9 mouse cellular contexts compared by ENCODE assay signal in genomic region chr19:47152062-47152369, GRCm38 (mm10). TPM values are rescaled to one million over a fixed set of nuclear protein-coding genes. Genes with fewer than 3 reads are reported as not detected.
DNase-seq lines count a peak whose midpoint lies in the region; ATAC-seq and TF ChIP-seq lines count a peak whose summit lies in the region.
"Had no signal": no experiment of that assay in that cellular context is flagged by ENCODE, and none has a peak within 500 bp of the region (broad histone marks: within the 10 kb centered on the region; RNA-seq: fewer than 3 reads in every experiment).

No protein-coding gene starts in this region.

- no peak for TF ChIP-seq CTCF in cerebellum, adult 2 months (IDR thresholded peaks at IDR 0.05; ENCODE audit: borderline replicate concordance, insufficient read depth, low read depth, low read length)
- TF ChIP-seq CTCF in lung, postnatal 0 days (IDR thresholded peaks at IDR 0.05), result no peak
- TF ChIP-seq CTCF in lung, adult 2 months (IDR thresholded peaks at IDR 0.05; ENCODE audit: insufficient read depth, low read length), result no peak

- peak overlapping the region; percentile 34; the same call in 1 of the 2 replicates for H3K4me2 ChIP-seq in lung, postnatal 0 days (replicated peaks; ENCODE audit: low read depth, low read length)
- H3K4me2 ChIP-seq in limb, embryonic 13.5 days (replicated peaks), result peak overlapping the region; percentile 65
- H3K4me2 ChIP-seq in stomach, embryonic 16.5 days (ENCODE audit: low read depth, low read length), result peak overlapping the region; percentile 34; the same call in 1 of the 2 replicates

- no peak for ATAC-seq in cerebellum, adult (ENCODE audit: insufficient number of reproducible peaks, low FRiP score, low TSS enrichment)
- ATAC-seq in lung, postnatal 0 days, result no peak
- ATAC-seq in limb, embryonic 13.5 days (ENCODE audit: low FRiP score, low read depth), result no peak; the same call in 1 of the 2 replicates
- ATAC-seq in stomach, embryonic 16.5 days (ENCODE audit: insufficient read depth, low FRiP score), result no peak

- H3K36me3 ChIP-seq in lung, postnatal 0 days (ENCODE audit: insufficient read depth, low read length), result no peaks in the 10 kb centered on the region
- H3K36me3 ChIP-seq in limb, embryonic 13.5 days, result no peaks in the 10 kb centered on the region
- no peaks in the 10 kb centered on the region for H3K36me3 ChIP-seq in stomach, embryonic 16.5 days (ENCODE audit: control insufficient read depth, insufficient read depth, low read length)

- 67% methylated on average over 12 of the region's 12 CpGs for WGBS in cerebellum, adult 2 months
- 56% methylated on average over 12 of the region's 12 CpGs for WGBS in lung, postnatal 0 days
- 66% methylated on average over 12 of the region's 12 CpGs for WGBS in lung, adult 2 months
- WGBS in limb, embryonic 13.5 days, result 63% methylated on average over 12 of the region's 12 CpGs
- WGBS in stomach, embryonic 16.5 days, result 63% methylated on average over 12 of the region's 12 CpGs

- no peak overlapping the region for H3K27ac ChIP-seq in cerebellum, adult 2 months (ENCODE audit: insufficient read depth, low read length)
- H3K27ac ChIP-seq in lung, postnatal 0 days (ENCODE audit: low read length), result no peak overlapping the region
- H3K27ac ChIP-seq in limb, embryonic 13.5 days, result no peak overlapping the region
- no peak overlapping the region for H3K27ac ChIP-seq in stomach, embryonic 16.5 days (ENCODE audit: low read length)

- no peak for DNase-seq in cerebellum, adult 2 months
- DNase-seq in lung, postnatal 0 days (ENCODE audit: low spot score), result no peak
- no peak for DNase-seq in lung, adult 2 months
- no peak for DNase-seq in urinary bladder, postnatal 14 days (ENCODE audit: low spot score)
- no peak for DNase-seq in adrenal gland, postnatal 14 days

- H3K4me3 ChIP-seq in cerebellum, adult 2 months (replicated peaks; ENCODE audit: insufficient read depth, low read depth, low read length), result peak overlapping the region; percentile 53
- H3K4me3 ChIP-seq in lung, postnatal 0 days (ENCODE audit: low read depth, low read length), result no peak overlapping the region
- no peak overlapping the region for H3K4me3 ChIP-seq in lung, adult 2 months (replicated peaks; ENCODE audit: extremely low read depth, low read depth, low read length)
- peak overlapping the region; percentile 37 for H3K4me3 ChIP-seq in limb, embryonic 13.5 days
- H3K4me3 ChIP-seq in stomach, embryonic 16.5 days (replicated peaks; ENCODE audit: low read length), result 0 out of 2 replicates have a peak overlapping the region, but pooled peaks have one; percentile 27

- no peak for TF ChIP-seq POLR2A in cerebellum, adult 2 months (IDR thresholded peaks at IDR 0.05; ENCODE audit: borderline replicate concordance, insufficient read depth, low read length)
- TF ChIP-seq POLR2A in lung, adult 2 months (IDR thresholded peaks at IDR 0.05; ENCODE audit: borderline replicate concordance, extremely low read depth, low read depth, low read length), result no peak

- no peak for TF ChIP-seq EP300 in lung, postnatal 0 days (IDR thresholded peaks at IDR 0.05)

- no peaks in the 10 kb centered on the region for H3K9me3 ChIP-seq in lung, postnatal 0 days (ENCODE audit: low read length)
- no peaks in the 10 kb centered on the region for H3K9me3 ChIP-seq in limb, embryonic 13.5 days
- no peaks in the 10 kb centered on the region for H3K9me3 ChIP-seq in stomach, embryonic 16.5 days (replicated peaks; ENCODE audit: control insufficient read depth, low read length)

- no peak overlapping the region for H3K9ac ChIP-seq in lung, postnatal 0 days (replicated peaks; ENCODE audit: low read depth)
- H3K9ac ChIP-seq in limb, embryonic 13.5 days, result peak overlapping the region; percentile 60
- no peak overlapping the region for H3K9ac ChIP-seq in stomach, embryonic 16.5 days (ENCODE audit: low read length)

- 0 out of 2 replicates have a peak, but pooled peaks cover 4% of the 10 kb centered on the region for H3K4me1 ChIP-seq in cerebellum, adult 2 months (ENCODE audit: control insufficient read depth, insufficient read depth, low read length)
- H3K4me1 ChIP-seq in lung, postnatal 0 days (ENCODE audit: insufficient read depth, low read depth, low read length), result no peaks in the 10 kb centered on the region
- no peaks in the 10 kb centered on the region for H3K4me1 ChIP-seq in lung, adult 2 months (ENCODE audit: control insufficient read depth, insufficient read depth, low read length)
- peaks cover 12% of the 10 kb centered on the region for H3K4me1 ChIP-seq in limb, embryonic 13.5 days
- H3K4me1 ChIP-seq in stomach, embryonic 16.5 days (ENCODE audit: control insufficient read depth, insufficient read depth, low read length), result no peaks in the 10 kb centered on the region

- H3K27me3 ChIP-seq in cerebellum, adult 2 months (ENCODE audit: control insufficient read depth, insufficient read depth, low read length), result no peaks in the 10 kb centered on the region
- H3K27me3 ChIP-seq in lung, postnatal 0 days (replicated peaks; ENCODE audit: insufficient read depth, low read length), result 0 out of 2 replicates have a peak, but pooled peaks cover 4% of the 10 kb centered on the region
- peaks cover 14% of the 10 kb centered on the region; the same call in 1 of the 2 replicates for H3K27me3 ChIP-seq in limb, embryonic 13.5 days
- H3K27me3 ChIP-seq in stomach, embryonic 16.5 days (ENCODE audit: control insufficient read depth, insufficient read depth, low read length), result no peaks in the 10 kb centered on the region; the same call in 1 of the 2 replicates

RNA-seq across cellular contexts. Expression of gene Calhm3, which starts 5.5 kb away (rescaled TPM):
- polyA plus RNA-seq in cerebellum, adult 2 months (2012; rRNA removed), result not detected in 2 replicates
- not detected in 2 replicates for polyA plus RNA-seq in lung, postnatal 0 days (2015; fragmentation: Nextera tagmentation; extraction: Ambion mirVana)
- polyA plus RNA-seq in lung, adult 2 months (2012; rRNA removed), result not detected in 2 replicates
- polyA plus RNA-seq in limb, embryonic 13.5 days (2015; fragmentation: Nextera tagmentation; extraction: Ambion mirVana), result not detected in 2 replicates
- not detected in 2 replicates for polyA plus RNA-seq in stomach, embryonic 16.5 days (2015; fragmentation: Nextera tagmentation; extraction: Ambion mirVana)
- not detected in 2 replicates for total RNA-seq in adrenal gland, postnatal 14 days (2021)
- total RNA-seq: gastrocnemius, postnatal 4 days had no signal

RNA-seq across cellular contexts. Expression of gene Calhm1, which starts 8.0 kb away (rescaled TPM):
- not detected in 2 replicates for polyA plus RNA-seq in cerebellum, adult 2 months (2012; rRNA removed)
- not detected in 2 replicates for polyA plus RNA-seq in lung, postnatal 0 days (2015; fragmentation: Nextera tagmentation; extraction: Ambion mirVana)
- not detected in 2 replicates for polyA plus RNA-seq in lung, adult 2 months (2012; rRNA removed)
- polyA plus RNA-seq in limb, embryonic 13.5 days (2015; fragmentation: Nextera tagmentation; extraction: Ambion mirVana), result not detected in 2 replicates
- not detected in 2 replicates for polyA plus RNA-seq in stomach, embryonic 16.5 days (2015; fragmentation: Nextera tagmentation; extraction: Ambion mirVana)
- total RNA-seq in adrenal gland, postnatal 14 days (2021), result not detected in 2 replicates
- total RNA-seq: gastrocnemius, postnatal 4 days had no signal

RNA-seq across cellular contexts. Expression of gene Calhm2, which starts 13.9 kb away (rescaled TPM):
- polyA plus RNA-seq in cerebellum, adult 2 months (2012; rRNA removed), result 1.3 and 1.4 TPM in 2 replicates
- 7.6 and 8.1 TPM in 2 replicates for polyA plus RNA-seq in lung, postnatal 0 days (2015; fragmentation: Nextera tagmentation; extraction: Ambion mirVana)
- 23.7 and 25.8 TPM in 2 replicates for polyA plus RNA-seq in lung, adult 2 months (2012; rRNA removed)
- 8.3 and 9.4 TPM in 2 replicates for polyA plus RNA-seq in limb, embryonic 13.5 days (2015; fragmentation: Nextera tagmentation; extraction: Ambion mirVana)
- polyA plus RNA-seq in stomach, embryonic 16.5 days (2015; fragmentation: Nextera tagmentation; extraction: Ambion mirVana), result 7.8 and 7.9 TPM in 2 replicates
- 4.4 and 5.4 TPM in 2 replicates for total RNA-seq in adrenal gland, postnatal 14 days (2021)

RNA-seq across cellular contexts. Expression of gene Neurl1a, which starts 26.6 kb away (rescaled TPM):
- 77.8 and 91.5 TPM in 2 replicates for polyA plus RNA-seq in cerebellum, adult 2 months (2012; rRNA removed)
- polyA plus RNA-seq in lung, postnatal 0 days (2015; fragmentation: Nextera tagmentation; extraction: Ambion mirVana), result 1.5 and 2.2 TPM in 2 replicates
- polyA plus RNA-seq in lung, adult 2 months (2012; rRNA removed), result 8.3 and 10.1 TPM in 2 replicates
- polyA plus RNA-seq in limb, embryonic 13.5 days (2015; fragmentation: Nextera tagmentation; extraction: Ambion mirVana), result 7.9 and 8.2 TPM in 2 replicates
- 5.9 and 6.8 TPM in 2 replicates for polyA plus RNA-seq in stomach, embryonic 16.5 days (2015; fragmentation: Nextera tagmentation; extraction: Ambion mirVana)
- 15.3 and 16.0 TPM in 2 replicates for total RNA-seq in adrenal gland, postnatal 14 days (2021)

Comparison
In these comparisons a context has a peak if more than half of its experiments do, and no peak if none do; other contexts are left out.
1. H3K4me3 ChIP-seq: peak in cerebellum, adult 2 months (single experiment), limb, embryonic 13.5 days (single experiment) and stomach, embryonic 16.5 days (single experiment); none in lung, postnatal 0 days (single experiment) and lung, adult 2 months (single experiment).
2. Peak in every context shown above with its lines, with median percentiles within 50 percentile points of each other: H3K4me2 ChIP-seq.